Mouse (Mus musculus) embryonic facial prominence, embryonic 11.5 days (tissue): ENCODE data around the gene Vps26a. TPM values are rescaled to one million over a fixed set of nuclear protein-coding genes. Genes with fewer than 3 reads are reported as not detected.
"Not testable (repeated sequence)": the region's sequence is repeated elsewhere in the genome, so short reads cannot be mapped to it uniquely, and the experiment has no call there.

Source experiments
- ATAC-seq: fragments of 200-750 bp; cut with Nextera tagmentation; replicated peaks from 2 replicates; pipeline ENCODE4 v1.8.0; 2017; ENCODE audit warnings: low read depth; ENCODE audit not compliant: insufficient number of reproducible peaks, low FRiP score, low TSS enrichment
- DNase-seq: peaks from one replicate; pipeline ENCODE4 v3.0.0-alpha.2; 2015; ENCODE audit warnings: low spot score
- H3K27ac ChIP-seq: fragments of 300-500 bp; sonication (generic); replicated peaks from 2 replicates; pipeline ENCODE4 v1.5.1; 2014; ENCODE audit warnings: mild to moderate bottlenecking, low read depth, low read length, control low read depth
- H3K27me3 ChIP-seq: fragments of 300-500 bp; sonication (generic); 2 replicates; pipeline ENCODE4 v1.6.1; 2014; ENCODE audit warnings: mild to moderate bottlenecking, low read length, moderate library complexity, mixed read lengths; ENCODE audit not compliant: control insufficient read depth, insufficient read depth
- H3K36me3 ChIP-seq: fragments of 300-500 bp; sonication (generic); replicated peaks from 2 replicates; pipeline ENCODE4 v1.6.1; 2014; ENCODE audit warnings: low read depth, mild to moderate bottlenecking, low read length, moderate library complexity, mixed read lengths; ENCODE audit not compliant: control insufficient read depth, insufficient read depth
- H3K4me1 ChIP-seq: fragments of 300-500 bp; sonication (generic); 2 replicates; pipeline ENCODE4 v1.6.1; 2014; ENCODE audit warnings: low read length, mixed read lengths; ENCODE audit not compliant: control insufficient read depth, insufficient read depth
- H3K4me2 ChIP-seq: fragments of 300-500 bp; sonication (generic); 2 replicates; pipeline ENCODE4 v1.6.1; 2014; ENCODE audit warnings: low read depth, mild to moderate bottlenecking, control low read depth, low read length, moderate library complexity
- H3K4me3 ChIP-seq: fragments of 300-500 bp; sonication (generic); 2 replicates; pipeline ENCODE4 v1.5.1; 2014; ENCODE audit warnings: low read depth, low read length, control low read depth
- H3K9ac ChIP-seq: fragments of 300-500 bp; sonication (generic); replicated peaks from 2 replicates; pipeline ENCODE4 v1.6.1; 2014; ENCODE audit warnings: mild to moderate bottlenecking, control low read depth, low read length
- H3K9me3 ChIP-seq: fragments of 300-500 bp; sonication (generic); replicated peaks from 2 replicates; pipeline ENCODE4 v1.6.1; 2016; ENCODE audit warnings: mild to moderate bottlenecking, low read length, inconsistent platforms, mixed read lengths; ENCODE audit not compliant: control insufficient read depth
- WGBS: fragments of 180-500 bp; shearing (Covaris S2); extraction: QIAGEN DNeasy Blood & Tissue Kit; methylation state at CpG from one replicate; pipeline ENCODE4 v1.1.7; 2014; 5-methylcytosine and 5-hydroxymethylcytosine counted together
- polyA plus RNA-seq: library from polyadenylated mRNA; unstranded; fragments of >200 nt; fragmentation: Nextera tagmentation; extraction: Ambion mirVana; gene quantifications from 2 replicates; pipeline ENCODE4 v1.2.1, GENCODE M21; 2014

Vps26a gene
- polyA plus RNA-seq, 1 experiment from 2014 or later: 101 TPM

DNA sequence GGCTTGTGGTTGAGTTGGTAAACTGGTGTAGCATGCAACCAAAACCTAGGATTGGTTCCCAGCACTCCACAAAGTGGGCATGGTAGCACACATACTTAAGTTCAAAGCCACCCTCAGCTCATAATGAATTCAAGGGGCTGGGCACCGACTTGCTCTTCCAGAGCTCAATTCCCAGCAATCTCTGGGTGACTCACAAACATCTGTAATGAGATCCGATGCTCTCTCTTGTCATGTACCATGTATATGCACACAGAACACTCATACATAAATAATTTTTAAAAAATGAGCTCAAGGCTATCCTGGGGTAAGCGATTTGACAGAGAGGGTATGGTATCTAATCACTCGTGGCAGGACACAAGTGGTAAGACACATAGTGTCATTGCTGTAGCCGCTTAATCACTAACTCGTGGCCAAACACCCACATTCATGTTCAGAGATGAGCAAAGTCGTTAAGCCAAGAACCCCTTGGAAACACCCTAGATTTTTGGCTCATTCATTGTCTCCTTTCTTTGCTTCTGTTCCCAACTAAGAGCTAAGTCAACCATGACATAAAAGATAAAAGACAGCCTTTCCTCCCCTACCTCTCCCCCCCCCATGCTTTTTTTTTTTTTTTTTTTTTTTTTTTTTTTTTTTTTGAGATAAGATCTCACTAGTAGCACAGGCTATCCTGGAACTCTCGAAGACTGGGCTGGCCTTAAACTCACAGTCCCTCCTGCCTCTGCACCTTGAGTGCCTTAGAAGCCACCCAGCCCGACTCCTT, 18.8 kb upstream of the Vps26a start:
- H3K9ac ChIP-seq: no peak overlapping the region
- no peak for ATAC-seq
- no peaks in the 10 kb centered on the region for H3K36me3 ChIP-seq

GRCm38 (mm10) chr10:62503836-62504628, 17.4 kb upstream of the Vps26a start:
- DNase-seq: no peak
- 75% methylated on average over 12 of the region's 12 CpGs for WGBS

More for the DNA sequence above, 18.8 kb upstream of the Vps26a start:
- 84% methylated on average over 9 of the region's 9 CpGs for WGBS
- no peaks in the 10 kb centered on the region for H3K9me3 ChIP-seq
- no peaks in the 10 kb centered on the region for H3K27me3 ChIP-seq
- H3K4me1 ChIP-seq: no peaks in the 10 kb centered on the region
- no peak overlapping the region for H3K27ac ChIP-seq
- no peak for DNase-seq
- no peak overlapping the region for H3K4me2 ChIP-seq
- no peak overlapping the region for H3K4me3 ChIP-seq

DNA sequence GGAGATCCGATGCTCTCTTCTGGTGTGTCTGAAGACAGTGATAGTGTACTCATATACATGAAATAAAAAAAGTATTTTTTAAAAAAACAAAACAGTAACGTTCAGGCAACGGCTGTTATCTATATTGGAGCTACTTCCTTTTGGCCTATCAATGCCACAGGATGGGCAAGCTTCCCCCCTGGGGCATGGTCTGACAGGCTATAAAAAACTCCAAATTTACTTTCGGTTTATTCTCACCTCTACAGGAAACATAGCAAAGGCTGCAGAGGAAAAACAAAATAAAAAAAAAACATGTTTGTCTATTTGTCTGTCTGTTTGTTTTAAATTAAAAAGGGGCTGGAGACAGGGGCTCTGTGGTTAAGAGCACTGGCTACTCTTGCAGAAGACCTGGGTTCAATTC, 16.7 kb upstream of the Vps26a start:
- Histone ChIP-seq H3K9ac (no peak overlapping the region), H3K27ac (no peak overlapping the region), H3K4me1 (no peaks in the 10 kb centered on the region), H3K4me3 (no peak overlapping the region), H3K27me3 (no peaks in the 10 kb centered on the region), H3K36me3 (no peaks in the 10 kb centered on the region), H3K9me3 (no peaks in the 10 kb centered on the region), H3K4me2 (no peak overlapping the region)
- 73% methylated on average over 4 of the region's 4 CpGs for WGBS
- ATAC-seq (no peak), DNase-seq (no peak)

More at GRCm38 (mm10) chr10:62503836-62504628, 17.4 kb upstream of the Vps26a start:
- Histone ChIP-seq H3K9me3 (no peaks in the 10 kb centered on the region), H3K4me2 (no peak overlapping the region), H3K4me1 (no peaks in the 10 kb centered on the region), H3K9ac (no peak overlapping the region), H3K27me3 (no peaks in the 10 kb centered on the region), H3K27ac (no peak overlapping the region), H3K36me3 (no peaks in the 10 kb centered on the region), H3K4me3 (no peak overlapping the region)
- no peak; the same call in 1 of the 2 replicates for ATAC-seq

GRCm38 (mm10) chr10:62501951-62502350, 15.3 kb upstream of the Vps26a start:
- no peak for ATAC-seq
- Histone ChIP-seq H3K9ac (no peak overlapping the region), H3K9me3 (no peaks in the 10 kb centered on the region), H3K4me1 (no peaks in the 10 kb centered on the region), H3K4me2 (no peak overlapping the region), H3K36me3 (no peaks in the 10 kb centered on the region), H3K27me3 (no peaks in the 10 kb centered on the region), H3K27ac (no peak overlapping the region), H3K4me3 (no peak overlapping the region)
- WGBS: 72% methylated on average over 7 of the region's 7 CpGs
- no peak for DNase-seq

DNA sequence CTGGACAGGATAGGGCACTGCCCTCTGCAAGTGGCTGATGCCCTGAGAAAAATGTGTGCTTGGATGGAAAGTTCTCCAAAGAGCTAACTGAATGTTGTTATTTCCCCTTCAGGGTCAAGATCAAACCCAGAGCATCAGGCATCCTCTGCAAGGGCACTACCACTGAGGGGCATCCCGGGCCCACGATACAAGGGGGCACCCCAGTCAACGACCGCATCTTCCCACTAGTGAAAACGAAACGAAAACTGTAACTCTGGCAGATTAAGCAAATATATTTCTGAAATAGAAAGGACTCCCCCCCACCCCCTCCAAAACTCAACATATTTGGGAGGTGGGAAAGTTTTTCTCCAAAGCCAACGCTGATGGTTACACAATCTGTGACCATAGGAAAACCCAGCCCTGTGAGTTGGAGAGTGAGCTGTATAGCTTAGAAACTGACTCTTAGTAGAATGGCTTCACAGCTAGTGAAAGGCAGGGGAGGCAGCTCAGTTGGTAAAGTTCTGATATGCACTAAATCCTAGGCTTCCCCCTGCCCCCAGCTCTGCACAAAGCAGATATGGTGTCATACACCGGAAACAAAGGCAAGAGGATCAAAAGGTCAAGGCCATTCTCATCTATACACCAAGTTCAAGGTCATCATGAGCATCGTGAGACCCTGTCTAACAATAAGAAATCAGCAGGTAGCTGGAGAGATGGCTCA, 14.5 kb upstream of the Vps26a start:
- Histone ChIP-seq H3K4me2 (no peak overlapping the region), H3K27me3 (no peaks in the 10 kb centered on the region), H3K4me3 (no peak overlapping the region), H3K27ac (no peak overlapping the region), H3K36me3 (no peaks in the 10 kb centered on the region), H3K4me1 (no peaks in the 10 kb centered on the region), H3K9me3 (no peaks in the 10 kb centered on the region), H3K9ac (no peak overlapping the region)
- WGBS: 95% methylated on average over 9 of the region's 9 CpGs
- ATAC-seq: no peak
- no peak for DNase-seq

GRCm38 (mm10) chr10:62500088-62500915, 13.7 kb upstream of the Vps26a start:
- peak; percentile 87 for DNase-seq
- no peak; the same call in 1 of the 2 replicates for ATAC-seq
- Histone ChIP-seq H3K4me3 (no peak overlapping the region), H3K36me3 (no peaks in the 10 kb centered on the region), H3K4me1 (no peaks in the 10 kb centered on the region), H3K27ac (no peak overlapping the region), H3K4me2 (no peak overlapping the region), H3K27me3 (no peaks in the 10 kb centered on the region), H3K9me3 (no peaks in the 10 kb centered on the region), H3K9ac (no peak overlapping the region)
- 25% methylated on average over 15 of the region's 15 CpGs for WGBS

- 87% methylated on average over 3 of the region's 3 CpGs for WGBS
- not testable (repeated sequence) for H3K36me3 ChIP-seq, H3K27me3 ChIP-seq, H3K9me3 ChIP-seq, H3K4me3 ChIP-seq, H3K4me2 ChIP-seq, ATAC-seq, H3K9ac ChIP-seq, H3K4me1 ChIP-seq, H3K27ac ChIP-seq, DNase-seq
Observed at GRCm38 (mm10) chr10:62491681-62492080, 5.1 kb upstream of the Vps26a start.
